Mouse (Mus musculus) liver, embryonic 11.5 days (tissue): ENCODE measurements at regions not wholly inside any gene's neighbourhood (a gene's known extent, or its start where the extent isn't known, plus 50 kb on each side); places are given as distances from the start of the nearest gene placed in this dataset.

Experiments used
- ATAC-seq: fragments of 200-750 bp; cut with Nextera tagmentation; replicated peaks from 2 replicates; pipeline ENCODE4 v1.8.0; 2017; ENCODE audit warnings: moderate number of reproducible peaks, mild to moderate bottlenecking, moderate TSS enrichment, moderate library complexity; ENCODE audit not compliant: low FRiP score
- DNase-seq: peaks from one replicate; pipeline ENCODE4 v3.0.0-alpha.2; 2017; ENCODE audit warnings: low spot score
- H3K27ac ChIP-seq: fragments of 300-500 bp; sonication (generic); 2 replicates; pipeline ENCODE4 v1.5.1; 2014; ENCODE audit warnings: mild to moderate bottlenecking, low read depth, low read length, control low read depth
- H3K27me3 ChIP-seq: fragments of 300-500 bp; sonication (generic); replicated peaks from 2 replicates; pipeline ENCODE4 v1.6.1; 2014; ENCODE audit warnings: low read length, mixed read lengths; ENCODE audit not compliant: control insufficient read depth, insufficient read depth
- H3K36me3 ChIP-seq: fragments of 300-500 bp; sonication (generic); 2 replicates; pipeline ENCODE4 v1.6.1; 2014; ENCODE audit warnings: mild to moderate bottlenecking, low read length, moderate library complexity, mixed read lengths; ENCODE audit not compliant: control insufficient read depth, insufficient read depth
- H3K4me1 ChIP-seq: fragments of 300-500 bp; sonication (generic); replicated peaks from 2 replicates; pipeline ENCODE4 v1.6.1; 2014; ENCODE audit warnings: low read length, mixed read lengths; ENCODE audit not compliant: control insufficient read depth, insufficient read depth
- H3K4me2 ChIP-seq: fragments of 300-500 bp; sonication (generic); 2 replicates; pipeline ENCODE4 v1.6.1; 2014; ENCODE audit warnings: mild to moderate bottlenecking, control low read depth, moderate library complexity
- H3K4me3 ChIP-seq: fragments of 300-500 bp; sonication (generic); 2 replicates; pipeline ENCODE4 v1.5.1; 2014; ENCODE audit warnings: low read depth, low read length, control low read depth
- H3K9ac ChIP-seq: fragments of 300-500 bp; sonication (generic); 2 replicates; pipeline ENCODE4 v1.6.1; 2014; ENCODE audit warnings: low read depth, low read length, control low read depth
- H3K9me3 ChIP-seq: fragments of 300-500 bp; sonication (generic); 2 replicates; pipeline ENCODE4 v1.6.1; 2016; ENCODE audit warnings: low read length, inconsistent platforms, mixed read lengths; ENCODE audit not compliant: control insufficient read depth
- WGBS: fragments of 180-500 bp; shearing (Covaris S2); extraction: QIAGEN DNeasy Blood & Tissue Kit; methylation state at CpG from one replicate; pipeline ENCODE4 v1.1.7; 2014; 5-methylcytosine and 5-hydroxymethylcytosine counted together

DNA sequence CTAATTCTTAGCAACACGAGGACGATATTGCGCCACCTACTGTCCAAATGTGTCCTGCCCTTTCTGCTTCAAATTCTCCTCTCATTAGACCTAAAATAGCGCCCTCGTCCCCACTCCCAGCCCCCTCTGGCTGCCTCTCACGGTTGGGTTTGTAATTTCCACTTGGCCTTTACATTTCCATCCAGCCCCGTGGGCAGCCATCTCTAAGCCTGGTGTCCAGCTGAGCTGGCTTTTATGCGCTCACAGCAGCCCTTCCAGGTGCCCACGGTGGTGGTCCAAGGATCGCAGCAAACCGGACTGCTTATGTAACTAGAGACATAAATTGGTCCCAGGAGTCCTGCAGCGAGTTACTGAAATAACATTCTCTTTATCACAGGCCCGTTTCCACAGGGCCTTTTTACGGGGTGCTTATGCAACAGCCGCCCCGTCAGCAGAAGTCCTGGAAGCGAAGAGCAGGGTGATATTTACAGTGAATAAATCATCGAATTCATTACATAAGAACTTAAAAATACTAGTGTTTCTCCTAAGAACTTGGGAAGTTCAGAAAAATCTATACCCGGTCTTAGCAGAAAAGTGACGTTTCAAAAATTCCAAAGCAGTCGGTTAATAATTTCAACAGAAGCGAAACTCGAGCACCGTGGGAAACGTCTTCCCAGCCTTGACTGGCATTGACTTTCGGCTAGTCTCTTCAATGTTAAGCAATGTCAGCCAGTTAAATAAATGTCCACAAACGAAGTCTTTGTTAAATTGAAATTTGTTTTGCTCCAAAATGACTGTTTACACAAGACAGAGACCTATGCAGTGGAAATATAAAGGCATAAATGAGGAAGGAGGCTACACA lies 57.3 kb upstream of the Cpsf6 start:
- H3K36me3 ChIP-seq, result no peaks in the 10 kb centered on the region
- no peaks in the 10 kb centered on the region for H3K27me3 ChIP-seq
- no peak overlapping the region for H3K4me3 ChIP-seq
- H3K27ac ChIP-seq, result no peak overlapping the region
- H3K9me3 ChIP-seq, result no peaks in the 10 kb centered on the region
- no peak for ATAC-seq
- 55% methylated on average over 27 of the region's 27 CpGs for WGBS
- H3K4me1 ChIP-seq, result peaks cover 11% of the 10 kb centered on the region; the same call in 1 of the 2 replicates
- no peak for DNase-seq
- H3K4me2 ChIP-seq, result peak overlapping the region; percentile 27
- H3K9ac ChIP-seq, result no peak overlapping the region

- no peak overlapping the region for H3K4me2 ChIP-seq
Observed at GRCm38 (mm10) chr10:117436308-117436874, 56.6 kb upstream of the Cpsf6 start.

DNA sequence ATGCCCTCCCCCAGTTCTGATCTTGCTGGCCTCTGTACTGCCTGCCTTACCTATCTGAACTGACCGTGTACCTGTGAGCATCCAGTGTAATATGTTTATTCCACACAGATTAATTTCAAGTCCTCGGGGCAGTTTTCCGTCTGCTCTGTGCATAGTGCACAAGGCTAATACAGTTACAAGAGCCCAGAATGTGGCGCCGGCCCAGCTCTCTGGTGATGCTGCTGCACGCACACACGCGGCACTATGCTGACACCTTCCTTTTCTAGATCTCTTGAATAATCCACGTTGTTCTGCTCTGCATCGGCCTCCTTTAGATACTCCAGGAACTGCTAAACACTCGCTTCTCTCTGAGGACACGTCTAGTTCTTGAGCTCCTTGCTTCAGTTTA lies 55.9 kb upstream of the Cpsf6 start:
- no peaks in the 10 kb centered on the region for H3K36me3 ChIP-seq
- H3K4me3 ChIP-seq, result peak overlapping the region; percentile 41; the same call in 1 of the 2 replicates
- no peak for ATAC-seq
- H3K27me3 ChIP-seq, result no peaks in the 10 kb centered on the region
- 41% methylated on average over 12 of the region's 12 CpGs for WGBS
- DNase-seq, result no peak
- peaks cover 11% of the 10 kb centered on the region; the same call in 1 of the 2 replicates for H3K4me1 ChIP-seq
- peak overlapping the region; percentile 80 for H3K4me2 ChIP-seq
- no peak overlapping the region for H3K27ac ChIP-seq
- H3K9me3 ChIP-seq, result no peaks in the 10 kb centered on the region
- no peak overlapping the region for H3K9ac ChIP-seq

More at GRCm38 (mm10) chr10:117436308-117436874, 56.6 kb upstream of the Cpsf6 start:
- no peak for ATAC-seq
- Histone ChIP-seq H3K4me3 (no peak overlapping the region), H3K9ac (no peak overlapping the region), H3K4me1 (peaks cover 11% of the 10 kb centered on the region; the same call in 1 of the 2 replicates), H3K9me3 (no peaks in the 10 kb centered on the region), H3K27ac (no peak overlapping the region), H3K27me3 (no peaks in the 10 kb centered on the region), H3K36me3 (no peaks in the 10 kb centered on the region)
- WGBS, result 62% methylated on average over 8 of the region's 8 CpGs
- DNase-seq, result no peak

DNA sequence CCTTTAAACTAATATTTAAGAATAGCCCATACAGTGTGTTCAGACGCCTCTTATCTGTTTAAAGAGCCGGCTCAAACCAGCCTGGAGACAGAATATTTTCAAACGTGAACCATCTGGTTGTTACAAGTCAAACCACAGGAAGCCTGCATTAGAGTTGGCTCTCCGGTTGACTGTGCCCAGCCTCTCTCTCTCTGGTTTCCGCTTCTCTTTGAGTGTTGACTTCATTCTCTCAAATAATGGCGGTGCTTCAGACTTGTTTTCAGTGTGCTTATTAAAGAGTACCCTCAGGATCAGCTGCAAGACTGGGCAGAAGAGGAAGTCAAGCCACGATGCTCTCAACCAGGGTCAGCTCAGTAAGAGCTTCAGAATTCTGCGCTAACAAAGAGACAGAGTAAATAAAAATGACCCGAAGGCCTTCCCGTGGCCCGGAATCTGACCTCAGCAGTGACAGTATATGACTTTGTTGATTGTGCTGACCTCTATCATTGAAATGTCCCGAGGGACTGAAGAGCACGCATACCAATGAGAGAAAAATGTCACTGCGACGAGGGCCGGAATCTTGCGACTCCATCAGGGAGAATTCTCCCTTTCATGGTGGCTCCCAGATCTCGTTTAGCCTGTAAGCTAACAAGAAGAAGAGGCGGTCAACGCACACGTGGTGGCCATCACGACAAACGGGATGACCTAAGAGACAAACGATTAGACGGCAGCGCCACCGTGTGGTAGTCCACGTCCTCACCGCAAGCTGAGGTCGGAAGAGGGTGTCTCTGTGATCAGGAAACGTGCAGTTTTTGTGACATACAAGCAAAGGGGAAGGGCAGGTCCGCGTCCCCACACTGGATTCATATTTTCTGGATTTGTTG lies 55.3 kb upstream of the Cpsf6 start:
- Histone ChIP-seq H3K9ac (peak overlapping the region; percentile 58; the same call in 1 of the 2 replicates), H3K4me1 (peaks cover 11% of the 10 kb centered on the region; the same call in 1 of the 2 replicates), H3K9me3 (no peaks in the 10 kb centered on the region), H3K36me3 (no peaks in the 10 kb centered on the region), H3K4me3 (peak overlapping the region; percentile 41), H3K4me2 (peak overlapping the region; percentile 80), H3K27ac (no peak overlapping the region), H3K27me3 (no peaks in the 10 kb centered on the region)
- WGBS, result 9% methylated on average over 33 of the region's 33 CpGs
- DNase-seq (peak; percentile 86), ATAC-seq (peak; percentile 75)

DNA sequence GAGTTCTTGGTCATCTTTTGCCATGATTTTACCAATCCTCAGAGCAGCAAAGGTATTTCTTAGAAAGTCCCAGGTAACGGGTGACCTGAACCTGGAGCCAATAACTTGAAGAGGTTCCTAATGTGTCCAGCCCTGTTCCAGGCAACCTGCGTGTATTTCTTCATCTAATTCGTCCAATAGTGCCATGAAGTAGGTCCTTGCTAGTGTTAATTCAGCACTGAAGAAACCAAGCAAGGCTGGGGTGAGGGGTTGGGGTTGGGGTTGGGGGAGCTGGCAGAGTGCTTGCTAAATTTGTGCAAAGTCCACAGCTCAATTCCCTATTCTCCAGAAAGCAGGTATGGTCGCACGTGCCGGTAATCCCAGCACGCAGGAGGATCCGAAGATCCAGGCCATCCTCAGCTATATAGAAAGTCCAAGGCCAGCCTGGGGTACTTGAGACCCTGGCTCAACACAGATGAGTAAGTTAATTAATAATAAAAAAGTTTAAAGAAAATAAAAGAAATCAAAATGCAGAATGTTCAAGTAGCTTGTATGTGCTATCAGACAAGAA lies 54.6 kb upstream of the Cpsf6 start:
- Histone ChIP-seq H3K36me3 (no peaks in the 10 kb centered on the region), H3K9ac (no peak overlapping the region), H3K4me1 (peaks cover 11% of the 10 kb centered on the region; the same call in 1 of the 2 replicates), H3K9me3 (no peaks in the 10 kb centered on the region), H3K4me3 (no peak overlapping the region), H3K4me2 (peak overlapping the region; percentile 80), H3K27me3 (no peaks in the 10 kb centered on the region), H3K27ac (no peak overlapping the region)
- no peak for ATAC-seq
- 88% methylated on average over 8 of the region's 8 CpGs for WGBS
- no peak for DNase-seq

DNA sequence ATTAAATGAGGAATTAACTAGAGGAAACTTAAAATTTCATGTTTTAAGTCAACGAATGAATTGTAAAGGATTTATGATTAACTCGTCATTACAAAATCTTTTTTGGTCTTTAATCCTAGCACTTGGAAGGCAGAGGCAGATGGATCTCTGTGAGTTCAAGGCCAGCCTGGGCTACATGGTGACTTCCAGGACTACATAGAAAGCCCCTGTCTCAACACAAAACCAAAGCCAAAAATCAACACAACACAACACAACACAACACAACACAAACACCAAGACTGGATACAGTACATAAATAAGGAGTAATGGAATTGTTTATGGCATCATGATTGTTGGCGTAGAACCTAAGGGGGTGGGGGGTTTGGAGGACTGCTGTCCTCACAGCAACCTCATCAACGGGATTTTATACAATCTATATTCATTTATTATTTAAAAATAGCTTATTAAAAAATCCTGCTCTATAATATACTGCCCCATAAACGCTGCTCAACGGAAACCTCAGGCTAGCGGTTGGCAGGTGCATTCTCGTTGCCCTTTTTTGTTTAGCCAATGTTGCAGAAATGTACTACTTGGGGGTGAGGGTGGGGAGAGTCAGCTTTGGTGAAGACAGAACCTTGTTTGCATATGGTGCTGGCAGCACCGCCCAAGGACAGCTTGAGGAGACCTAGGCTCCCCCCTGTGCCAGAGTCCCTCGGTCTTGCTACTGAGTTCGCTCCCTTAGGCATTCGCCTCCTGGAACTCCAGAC lies 53.9 kb upstream of the Cpsf6 start:
- DNase-seq (no peak), ATAC-seq (no peak)
- WGBS, result 88% methylated on average over 12 of the region's 12 CpGs
- Histone ChIP-seq H3K4me3 (no peak overlapping the region), H3K36me3 (no peaks in the 10 kb centered on the region), H3K4me2 (no peak overlapping the region), H3K4me1 (peaks cover 11% of the 10 kb centered on the region; the same call in 1 of the 2 replicates), H3K27ac (no peak overlapping the region), H3K9ac (no peak overlapping the region), H3K27me3 (no peaks in the 10 kb centered on the region), H3K9me3 (no peaks in the 10 kb centered on the region)

DNA sequence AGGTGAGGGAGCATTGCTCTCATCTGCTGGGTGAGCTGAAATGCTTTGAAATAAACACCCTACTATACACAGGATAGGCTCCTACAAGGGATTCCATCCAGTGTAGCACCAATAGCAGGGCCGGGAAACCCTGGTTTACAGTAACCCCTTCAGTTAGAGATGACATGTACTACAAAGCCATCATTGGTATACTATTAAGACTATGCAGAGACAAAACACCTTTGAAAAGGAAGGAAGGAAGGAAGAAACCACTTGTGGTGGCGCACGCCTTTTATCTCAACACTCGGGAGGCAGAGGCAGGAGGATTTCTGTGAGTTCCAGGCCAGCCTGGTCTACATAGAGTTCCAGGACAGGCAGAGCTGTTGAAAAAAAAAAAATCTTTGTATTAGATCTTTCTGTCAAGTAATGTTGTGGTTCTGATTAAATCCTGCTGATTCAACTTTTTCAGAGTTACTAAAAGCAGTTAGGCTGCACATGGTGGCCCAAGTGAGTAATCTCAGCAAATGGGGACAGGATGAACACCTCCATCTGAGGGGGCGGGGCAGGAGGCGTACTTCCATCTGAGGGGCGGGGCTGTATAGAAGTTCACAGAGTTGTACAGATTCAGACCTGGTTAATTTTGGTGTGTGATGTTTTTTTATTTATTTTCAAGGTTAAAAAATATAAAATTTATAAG lies 53.2 kb upstream of the Cpsf6 start:
- no peak for ATAC-seq
- WGBS, result 89% methylated on average over 7 of the region's 7 CpGs

More for the DNA sequence above, 53.2 kb upstream of the Cpsf6 start:
- no peak for DNase-seq
- peak overlapping the region; percentile 23; the same call in 1 of the 2 replicates for H3K4me3 ChIP-seq
- H3K27me3 ChIP-seq, result no peaks in the 10 kb centered on the region
- H3K4me2 ChIP-seq, result peak overlapping the region; percentile 61
- H3K9me3 ChIP-seq, result no peaks in the 10 kb centered on the region
- no peaks in the 10 kb centered on the region for H3K36me3 ChIP-seq
- peaks cover 11% of the 10 kb centered on the region; the same call in 1 of the 2 replicates for H3K4me1 ChIP-seq
- no peak overlapping the region for H3K9ac ChIP-seq
- no peak overlapping the region for H3K27ac ChIP-seq
